Mouse (Mus musculus) c-Kit-negative CD71-positive TER-119-positive erythroid progenitor cells, embryonic 14.5 days (primary cell): Measurements from ENCODE around the gene Lpgat1.

Source experiments
- DNase-seq: peaks from one replicate; pipeline ENCODE4 v3.0.0-alpha.2; 2013; ENCODE audit warnings: low read depth, low spot score

The Lpgat1 gene

GRCm38 (mm10) chr1:191805788-191806187, 88.2 kb downstream of the Lpgat1 start:
- no peak for DNase-seq

DNA sequence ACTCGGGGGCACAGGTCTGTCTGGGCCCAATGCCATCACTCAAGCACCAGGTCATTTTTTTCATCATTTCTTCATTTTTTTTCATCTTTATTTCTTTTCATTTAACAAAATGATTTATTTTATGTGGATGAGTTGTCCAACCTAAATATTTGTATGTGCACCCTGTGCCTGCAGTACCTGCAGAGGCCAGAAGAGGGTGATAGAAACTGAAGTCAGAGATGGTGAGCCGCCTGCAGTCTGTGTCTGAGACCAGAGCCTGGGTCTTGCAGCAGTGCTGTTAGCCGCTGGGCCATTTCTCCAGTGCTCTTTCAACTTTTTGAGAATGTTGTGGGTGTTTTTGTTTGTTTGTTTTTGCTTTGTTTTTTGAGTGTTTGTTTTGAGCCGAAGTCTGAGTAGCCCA, 89.1 kb downstream of the Lpgat1 start:
- no peak for DNase-seq

- DNase-seq: no peak
Measured at GRCm38 (mm10) chr1:191807979-191808378, 90.3 kb downstream of the Lpgat1 start.

DNA sequence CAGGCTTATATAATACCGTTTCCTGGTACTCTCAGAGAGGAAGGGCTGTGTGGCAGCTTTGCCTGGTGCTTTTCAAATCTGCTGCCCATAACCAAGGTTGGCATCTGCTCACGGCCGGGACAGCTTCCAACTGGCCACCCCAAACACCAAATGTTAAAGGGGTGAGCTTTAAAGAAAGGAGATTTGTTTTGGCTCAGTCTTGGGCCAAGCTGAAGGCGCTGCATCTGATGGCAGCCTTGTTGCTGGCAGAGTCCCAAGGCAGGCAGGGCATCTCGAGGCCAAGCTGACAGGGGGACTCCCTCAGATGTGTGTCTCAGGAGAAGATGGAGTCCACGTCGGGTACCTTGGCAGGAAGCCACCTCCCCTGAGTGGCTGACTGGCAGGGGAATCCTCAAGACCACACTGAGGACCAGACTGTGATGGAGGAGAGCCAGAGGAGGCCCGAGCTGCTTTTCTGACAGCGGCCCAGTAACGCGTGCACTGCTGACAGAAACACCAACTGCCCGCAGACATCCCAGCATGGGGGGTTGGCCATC, 91.1 kb downstream of the Lpgat1 start:
- no peak for DNase-seq

DNA sequence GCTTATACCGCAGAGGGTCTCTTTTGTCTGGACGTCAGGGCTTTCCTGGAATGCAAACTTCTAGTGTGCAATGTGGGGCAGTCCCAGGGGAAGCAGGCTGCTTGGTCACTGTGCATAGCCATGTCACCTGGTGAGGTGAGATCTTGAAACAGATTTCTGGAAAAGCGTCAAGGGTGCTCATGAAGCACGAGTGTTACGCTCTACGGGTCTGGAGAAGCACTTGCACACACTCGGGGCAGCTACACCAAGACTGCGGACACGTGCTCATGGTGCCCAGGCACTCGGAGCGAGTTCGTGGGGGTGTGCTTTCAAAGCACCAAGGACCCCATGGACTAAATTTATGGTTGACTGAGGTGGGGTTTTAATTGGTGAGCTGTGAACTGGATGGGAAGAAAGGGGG, 94.1 kb downstream of the Lpgat1 start:
- DNase-seq: no peak

DNA sequence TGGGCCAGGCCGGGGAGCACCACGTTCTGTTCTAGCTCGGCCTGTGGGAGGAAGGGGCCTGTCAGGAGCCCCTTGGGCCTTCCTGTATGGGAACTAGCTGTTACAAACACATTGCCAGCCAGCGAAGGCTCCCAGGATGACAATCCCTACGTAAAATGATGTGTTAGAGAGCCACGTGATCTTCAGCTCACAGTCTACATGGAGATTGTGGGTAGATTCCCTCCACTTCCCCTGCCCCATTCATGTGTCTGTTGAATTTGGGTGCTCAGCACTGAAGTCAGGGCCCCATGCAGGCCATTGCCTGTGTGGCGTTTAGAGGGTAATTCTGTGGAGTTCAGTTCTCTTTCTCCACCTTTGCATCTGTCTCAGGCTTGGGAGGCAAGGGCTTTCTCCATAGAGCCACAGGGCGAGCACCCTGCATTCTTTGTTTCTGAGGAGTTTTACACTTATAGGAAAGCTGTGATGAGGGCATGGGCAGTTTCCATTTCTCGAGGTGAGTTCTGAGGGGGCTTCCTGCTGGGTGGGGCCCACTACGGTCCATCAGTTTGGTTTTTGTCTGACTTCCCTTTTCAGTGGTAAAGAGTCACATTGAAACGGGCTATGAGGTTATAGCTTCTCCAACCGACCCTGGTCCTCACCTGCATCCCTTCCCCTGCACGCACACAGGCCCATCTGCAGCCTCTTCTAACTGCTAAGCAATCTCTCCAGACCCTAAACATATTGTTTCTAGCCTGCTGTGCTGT, 95.5 kb downstream of the Lpgat1 start:
- DNase-seq: no peak

- DNase-seq: no peak
Measured at GRCm38 (mm10) chr1:191814240-191814639, 96.6 kb downstream of the Lpgat1 start.

DNA sequence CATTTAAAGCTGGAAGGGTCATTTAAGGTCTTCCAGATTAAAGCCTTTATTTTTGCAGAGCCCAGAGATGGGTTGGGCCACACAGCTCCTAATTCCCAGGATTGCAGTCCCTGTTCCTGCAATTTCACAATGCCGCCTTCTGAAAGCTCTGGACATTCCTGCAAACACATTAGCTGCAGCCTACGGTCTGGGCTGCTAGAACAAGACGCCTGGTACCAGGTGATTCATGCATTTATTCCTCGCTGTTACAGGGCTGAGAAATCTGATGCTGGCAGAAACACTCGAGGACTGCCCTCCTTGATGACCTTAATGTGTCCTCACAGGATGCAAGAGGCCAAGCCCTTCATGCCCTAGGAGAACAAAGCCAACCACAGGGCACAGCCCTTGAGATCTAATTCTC, 97.3 kb downstream of the Lpgat1 start:
- no peak for DNase-seq

DNA sequence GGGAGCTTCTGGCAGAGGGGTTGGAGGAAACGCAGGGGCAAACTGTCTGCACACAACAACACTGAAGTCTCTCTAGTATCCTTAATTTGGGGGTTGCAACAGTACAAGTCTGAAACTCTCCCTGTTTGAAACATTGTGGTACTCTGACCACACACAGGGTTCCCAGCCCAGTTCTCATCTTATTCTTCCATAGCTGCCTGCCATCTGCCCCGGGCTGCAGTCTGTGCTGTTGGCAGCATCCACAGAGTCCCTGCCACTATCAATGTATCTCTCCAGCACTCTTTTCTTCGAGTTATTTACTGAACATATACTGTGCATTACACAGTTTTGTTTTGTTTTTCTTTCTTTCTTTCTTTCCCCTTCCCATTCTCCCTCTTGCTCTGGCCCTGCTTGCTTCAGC, 99.0 kb downstream of the Lpgat1 start:
- DNase-seq: no peak

GRCm38 (mm10) chr1:191817418-191818144, 99.9 kb downstream of the Lpgat1 start:
- peak; percentile 54 for DNase-seq

DNA sequence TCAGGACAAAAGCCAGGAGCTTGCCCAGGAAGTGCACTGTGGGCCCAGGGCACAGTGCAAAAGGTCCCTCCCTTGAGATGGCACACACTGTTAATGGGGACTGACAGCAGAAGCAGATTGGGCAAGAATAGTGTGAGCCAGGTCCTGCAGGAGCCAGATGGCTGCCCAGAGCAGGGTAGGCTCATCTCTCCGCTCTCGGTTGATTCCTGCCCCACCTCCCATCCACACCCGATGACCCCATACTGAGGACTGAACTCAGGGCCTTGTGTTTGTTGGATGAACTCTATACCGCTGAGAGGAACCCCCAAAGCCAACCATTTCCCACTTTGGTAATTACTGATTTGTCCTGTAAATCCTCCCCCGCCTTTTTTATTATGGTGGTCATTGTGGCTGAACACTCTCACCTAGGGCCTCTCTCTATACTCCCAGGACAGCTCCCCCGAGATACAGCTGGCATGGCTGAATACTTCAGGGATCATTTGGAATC, 100.6 kb downstream of the Lpgat1 start:
- DNase-seq: no peak

DNA sequence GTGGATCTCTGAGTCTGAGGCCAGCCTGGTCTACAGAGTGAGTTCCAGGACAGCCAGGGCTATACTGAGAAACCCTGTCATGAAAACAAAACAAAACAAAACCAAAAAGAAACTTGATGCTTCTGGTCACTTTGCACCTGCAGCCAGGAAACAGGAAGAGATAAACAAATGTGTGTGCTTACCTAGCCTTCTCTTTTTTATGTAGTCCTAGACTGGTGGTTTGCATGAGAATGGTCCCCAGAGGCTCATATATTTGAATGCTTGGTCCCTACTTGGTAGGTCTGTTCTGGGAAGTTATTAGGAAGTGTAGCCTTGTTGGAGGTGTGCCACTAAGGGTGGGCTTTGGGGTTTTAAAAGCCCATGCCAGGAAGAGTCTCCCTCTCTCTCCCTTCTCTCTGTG, 101.4 kb downstream of the Lpgat1 start:
- no peak for DNase-seq

DNA sequence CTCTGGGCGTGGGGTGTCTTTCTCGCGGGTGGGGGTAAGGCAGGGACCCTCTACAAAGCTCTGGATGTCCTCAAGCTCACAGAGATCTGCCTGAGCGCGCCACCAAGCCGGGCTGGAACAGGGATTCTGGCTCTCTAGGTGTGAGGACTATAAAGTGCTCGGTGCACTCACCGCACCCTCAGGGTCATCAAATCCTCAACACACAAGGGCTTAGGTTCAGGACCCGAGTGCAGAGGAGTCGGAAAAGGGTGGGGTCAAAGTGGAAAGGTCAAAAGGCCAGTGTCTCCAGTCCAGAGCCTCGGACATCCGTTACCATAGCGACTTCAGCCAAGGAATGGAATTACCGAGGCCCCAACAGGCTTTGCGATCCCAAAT, 103.3 kb downstream of the Lpgat1 start:
- DNase-seq: no peak

DNA sequence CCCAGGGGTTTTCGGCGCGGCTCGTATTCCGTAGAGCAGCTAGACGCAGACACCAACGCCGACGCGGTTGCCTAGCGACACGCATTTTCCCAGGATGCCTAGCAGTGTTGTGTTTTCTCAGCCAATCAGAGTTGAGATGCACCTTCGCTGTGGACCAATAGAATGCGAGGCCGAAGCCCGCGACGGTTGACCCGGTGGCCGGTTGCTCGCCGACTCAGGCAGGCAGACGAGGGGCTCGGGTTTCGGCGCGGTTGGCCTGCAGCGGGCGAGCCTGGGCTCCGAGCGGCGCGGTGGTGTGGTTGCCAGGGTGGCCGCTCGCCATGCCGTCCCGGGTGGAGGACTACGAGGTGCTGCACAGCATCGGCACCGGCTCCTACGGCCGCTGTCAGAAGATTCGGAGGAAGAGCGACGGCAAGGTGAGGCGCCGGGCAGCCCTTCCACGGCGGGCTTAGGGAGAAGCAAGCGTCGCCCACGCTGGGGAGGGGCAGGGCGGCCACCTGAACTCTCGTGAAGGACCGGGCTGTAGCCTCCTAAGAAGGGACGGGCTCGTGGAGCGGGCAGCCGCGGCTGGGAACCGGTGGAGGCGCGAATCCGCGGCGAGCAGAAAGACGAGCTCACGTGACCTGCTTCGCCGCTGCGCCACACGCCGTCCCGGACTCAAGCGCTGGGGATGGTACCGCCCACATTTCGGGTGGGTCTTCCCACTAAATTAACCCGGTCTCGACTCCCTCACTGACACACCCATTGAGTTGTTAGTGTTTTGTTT, 103.9 kb downstream of the Lpgat1 start, which contains the start of gene Nek2:
Gene Nek2 (plus strand): TSS at position 119 of the 766 bp plus-strand sequence.
- peak; percentile 97 for DNase-seq

- no peak for DNase-seq
Measured at GRCm38 (mm10) chr1:191829124-191829523, 111.5 kb downstream of the Lpgat1 start.

GRCm38 (mm10) chr1:191833396-191833795, 115.8 kb downstream of the Lpgat1 start:
- DNase-seq: no peak
